Mouse (Mus musculus) cerebellum, adult 18-20 months (tissue): ENCODE measurements around the gene Pacsin3.

Experiments used
- DNase-seq, 2 experiments: peaks; one replicate each; pipeline ENCODE4 v3.0.0; 2021

Gene Pacsin3

GRCm38 (mm10) chr2:91263692-91264660 lies 8.2 kb downstream of the Pacsin3 start:
- DNase-seq = peak in 1 of 2 experiments; percentile 15

GRCm38 (mm10) chr2:91264711-91265681 lies 9.2 kb downstream of the Pacsin3 start, which contains the start of gene Arfgap2:
Gene Arfgap2, plus strand, starts transcription at chr2:91264974.
- DNase-seq = peak; percentile 98 to 99

- DNase-seq = no peak
Measured at GRCm38 (mm10) chr2:91268042-91268441, 12.3 kb downstream of the Pacsin3 start.

GRCm38 (mm10) chr2:91268706-91269105 lies 13.0 kb downstream of the Pacsin3 start:
- peak in 1 of 2 experiments; percentile 12 for DNase-seq

GRCm38 (mm10) chr2:91269687-91270133 lies 14.0 kb downstream of the Pacsin3 start:
- DNase-seq = peak; percentile 74 to 85

GRCm38 (mm10) chr2:91278749-91279371 lies 23.1 kb downstream of the Pacsin3 start:
- peak; percentile 68 to 73 for DNase-seq

- DNase-seq = no peak
Measured at GRCm38 (mm10) chr2:91279372-91279755, 23.6 kb downstream of the Pacsin3 start.

- DNase-seq = no peak
Measured at GRCm38 (mm10) chr2:91281366-91281765, 25.6 kb downstream of the Pacsin3 start.

- peak in 1 of 2 experiments; percentile 34 for DNase-seq
Measured at GRCm38 (mm10) chr2:91283972-91284371, 28.2 kb downstream of the Pacsin3 start.

- peak; percentile 82 for DNase-seq
Measured at GRCm38 (mm10) chr2:91284375-91285199, 28.8 kb downstream of the Pacsin3 start.

GRCm38 (mm10) chr2:91285885-91286505 lies 30.2 kb downstream of the Pacsin3 start:
- DNase-seq = peak; percentile 84 to 90

GRCm38 (mm10) chr2:91287563-91287962 lies 31.8 kb downstream of the Pacsin3 start:
- DNase-seq = no peak

GRCm38 (mm10) chr2:91291197-91292007 lies 35.6 kb downstream of the Pacsin3 start:
- DNase-seq = peak in 1 of 2 experiments; percentile 11

- no peak for DNase-seq
Measured at GRCm38 (mm10) chr2:91294226-91294625, 38.5 kb downstream of the Pacsin3 start.

- DNase-seq = no peak
Measured at GRCm38 (mm10) chr2:91295895-91296294, 40.1 kb downstream of the Pacsin3 start.

- DNase-seq = no peak
Measured at GRCm38 (mm10) chr2:91299156-91299555, 43.4 kb downstream of the Pacsin3 start.

GRCm38 (mm10) chr2:91300784-91301183 lies 45.0 kb downstream of the Pacsin3 start:
- no peak for DNase-seq

- DNase-seq = no peak
Measured at GRCm38 (mm10) chr2:91301836-91302235, 46.1 kb downstream of the Pacsin3 start.

- no peak for DNase-seq
Measured at GRCm38 (mm10) chr2:91302845-91303244, 47.1 kb downstream of the Pacsin3 start.

GRCm38 (mm10) chr2:91305926-91306325 lies 50.2 kb downstream of the Pacsin3 start:
- no peak for DNase-seq
